Mouse (Mus musculus): ENCODE measurements around the gene Cd8b1. TPM values are rescaled to one million over a fixed set of nuclear protein-coding genes. Genes with fewer than 3 reads are reported as not detected.

Gene Cd8b1
- polyA plus RNA-seq, 1 experiment from 2014 or later = not detected

GRCm38 (mm10) chr6:71374311-71374829 lies 51.8 kb downstream of the Cd8b1 start:
- no peaks in the 10 kb centered on the region for H3K36me3 ChIP-seq (ENCODE audit: control insufficient read depth, insufficient read depth, low read length)
- H3K4me3 ChIP-seq (ENCODE audit: low read depth, low read length) = no peak overlapping the region
- ATAC-seq (ENCODE audit: low read depth) = no peak
- no peaks in the 10 kb centered on the region for H3K9me3 ChIP-seq (ENCODE audit: control insufficient read depth, low read length)
- H3K4me1 ChIP-seq (ENCODE audit: control insufficient read depth, insufficient read depth, low read length) = no peaks in the 10 kb centered on the region
- H3K27me3 ChIP-seq (ENCODE audit: control insufficient read depth, insufficient read depth, low read length) = no peaks in the 10 kb centered on the region
- no peak overlapping the region for H3K4me2 ChIP-seq (ENCODE audit: low read depth, low read length)
- H3K9ac ChIP-seq (replicated peaks; ENCODE audit: low read depth, low read length) = no peak overlapping the region
- no peak overlapping the region for H3K27ac ChIP-seq (ENCODE audit: low read depth, low read length)
- WGBS = 89% methylated on average over 19 of the region's 19 CpGs

GRCm38 (mm10) chr6:71374921-71375320 lies 52.3 kb downstream of the Cd8b1 start:
- no peaks in the 10 kb centered on the region for H3K4me1 ChIP-seq (ENCODE audit: control insufficient read depth, insufficient read depth, low read length)
- no peaks in the 10 kb centered on the region for H3K27me3 ChIP-seq (ENCODE audit: control insufficient read depth, insufficient read depth, low read length)
- no peak overlapping the region for H3K27ac ChIP-seq (ENCODE audit: low read depth, low read length)
- no peak overlapping the region for H3K9ac ChIP-seq (replicated peaks; ENCODE audit: low read depth, low read length)
- ATAC-seq (ENCODE audit: low read depth) = no peak
- WGBS = 81% methylated on average over 2 of the region's 2 CpGs
- H3K4me3 ChIP-seq (ENCODE audit: low read depth, low read length) = no peak overlapping the region
- no peak overlapping the region for H3K4me2 ChIP-seq (ENCODE audit: low read depth, low read length)
- H3K9me3 ChIP-seq (ENCODE audit: control insufficient read depth, low read length) = no peaks in the 10 kb centered on the region
- H3K36me3 ChIP-seq (ENCODE audit: control insufficient read depth, insufficient read depth, low read length) = no peaks in the 10 kb centered on the region

- no peaks in the 10 kb centered on the region for H3K27me3 ChIP-seq (ENCODE audit: control insufficient read depth, insufficient read depth, low read length)
- 97% methylated on average over 13 of the region's 13 CpGs for WGBS
- H3K9ac ChIP-seq (replicated peaks; ENCODE audit: low read depth, low read length) = no peak overlapping the region
- H3K4me3 ChIP-seq (ENCODE audit: low read depth, low read length) = no peak overlapping the region
- no peak for ATAC-seq (ENCODE audit: low read depth)
- no peaks in the 10 kb centered on the region for H3K36me3 ChIP-seq (ENCODE audit: control insufficient read depth, insufficient read depth, low read length)
- no peak overlapping the region for H3K27ac ChIP-seq (ENCODE audit: low read depth, low read length)
- no peaks in the 10 kb centered on the region for H3K9me3 ChIP-seq (ENCODE audit: control insufficient read depth, low read length)
- H3K4me1 ChIP-seq (ENCODE audit: control insufficient read depth, insufficient read depth, low read length) = no peaks in the 10 kb centered on the region
- no peak overlapping the region for H3K4me2 ChIP-seq (ENCODE audit: low read depth, low read length)
These were observed 54.1 kb downstream of the Cd8b1 start for GRCm38 (mm10) chr6:71376711-71377110.

GRCm38 (mm10) chr6:71381654-71382053 lies 59.1 kb downstream of the Cd8b1 start:
- Histone ChIP-seq H3K27ac (ENCODE audit: low read depth, low read length) (no peak overlapping the region), H3K36me3 (ENCODE audit: control insufficient read depth, insufficient read depth, low read length) (no peaks in the 10 kb centered on the region)

More at GRCm38 (mm10) chr6:71381654-71382053, 59.1 kb downstream of the Cd8b1 start:
- ATAC-seq (ENCODE audit: low read depth) = no peak
- Histone ChIP-seq H3K4me1 (ENCODE audit: control insufficient read depth, insufficient read depth, low read length) (no peaks in the 10 kb centered on the region), H3K4me3 (ENCODE audit: low read depth, low read length) (no peak overlapping the region), H3K9me3 (ENCODE audit: control insufficient read depth, low read length) (no peaks in the 10 kb centered on the region), H3K9ac (replicated peaks; ENCODE audit: low read depth, low read length) (no peak overlapping the region), H3K4me2 (ENCODE audit: low read depth, low read length) (no peak overlapping the region), H3K27me3 (ENCODE audit: control insufficient read depth, insufficient read depth, low read length) (no peaks in the 10 kb centered on the region)
- WGBS = 94% methylated on average over 5 of the region's 5 CpGs

Other genes with a start within 250 kb of the Cd8b1 start
- gene Thnsl2, start 178.3 kb upstream of the Cd8b1 start, polyA plus RNA-seq (2014; fragmentation: Nextera tagmentation; extraction: Ambion mirVana) = 4.6 and 5.4 TPM in 2 replicates
- not detected in 2 replicates for gene Fabp1, start 123.0 kb upstream of the Cd8b1 start, polyA plus RNA-seq (2014; fragmentation: Nextera tagmentation; extraction: Ambion mirVana)
- gene Krcc1, start 51.1 kb upstream of the Cd8b1 start, polyA plus RNA-seq (2014; fragmentation: Nextera tagmentation; extraction: Ambion mirVana) = 15.7 and 20.8 TPM in 2 replicates
- gene Smyd1, start 555 bp upstream of the Cd8b1 start, polyA plus RNA-seq (2014; fragmentation: Nextera tagmentation; extraction: Ambion mirVana) = 0.27 and 0.50 TPM in 2 replicates
- not detected in 2 replicates for gene Cd8a, start 50.6 kb downstream of the Cd8b1 start, polyA plus RNA-seq (2014; fragmentation: Nextera tagmentation; extraction: Ambion mirVana)
- 6.7 and 8.4 TPM in 2 replicates for gene Rmnd5a, start 117.8 kb downstream of the Cd8b1 start, polyA plus RNA-seq (2014; fragmentation: Nextera tagmentation; extraction: Ambion mirVana)
- gene Rnf103, start 171.1 kb downstream of the Cd8b1 start, polyA plus RNA-seq (2014; fragmentation: Nextera tagmentation; extraction: Ambion mirVana) = 30.7 and 32.1 TPM in 2 replicates
- 51.0 and 62.9 TPM in 2 replicates for gene Chmp3, start 221.0 kb downstream of the Cd8b1 start, polyA plus RNA-seq (2014; fragmentation: Nextera tagmentation; extraction: Ambion mirVana)

All from neural tube, embryonic 14.5 days (tissue).